Mouse (Mus musculus): Measurements from ENCODE around the gene Elf1. TPM values are rescaled to one million over a fixed set of nuclear protein-coding genes. Genes with fewer than 3 reads are reported as not detected.

Gene Elf1
- polyA plus RNA-seq, 1 experiment from 2014 or later: 2.5 TPM

GRCm38 (mm10) chr14:79564784-79565183 is 83.8 kb downstream of the Elf1 start:
- no peaks in the 10 kb centered on the region for H3K36me3 ChIP-seq (ENCODE audit: control insufficient read depth, insufficient read depth, low read length)
- no peak overlapping the region for H3K27ac ChIP-seq (ENCODE audit: low read depth, low read length)
- no peak overlapping the region for H3K4me3 ChIP-seq (ENCODE audit: low read depth, low read length)
- no peaks in the 10 kb centered on the region for H3K27me3 ChIP-seq (ENCODE audit: control insufficient read depth, insufficient read depth, low read length)
- H3K9ac ChIP-seq (replicated peaks; ENCODE audit: low read depth, low read length): no peak overlapping the region
- H3K4me1 ChIP-seq (ENCODE audit: control insufficient read depth, insufficient read depth, low read length): no peaks in the 10 kb centered on the region
- no peak for ATAC-seq (ENCODE audit: low read depth)
- H3K4me2 ChIP-seq (ENCODE audit: low read depth, low read length): no peak overlapping the region
- H3K9me3 ChIP-seq (ENCODE audit: control insufficient read depth, low read length): no peaks in the 10 kb centered on the region
- 69% methylated on average over 6 of the region's 6 CpGs for WGBS

- H3K36me3 ChIP-seq (ENCODE audit: control insufficient read depth, insufficient read depth, low read length): 0 out of 2 replicates have a peak, but pooled peaks cover 3% of the 10 kb centered on the region
- no peaks in the 10 kb centered on the region for H3K4me1 ChIP-seq (ENCODE audit: control insufficient read depth, insufficient read depth, low read length)
- ATAC-seq (ENCODE audit: low read depth): no peak
- no peak overlapping the region for H3K9ac ChIP-seq (replicated peaks; ENCODE audit: low read depth, low read length)
- H3K27me3 ChIP-seq (ENCODE audit: control insufficient read depth, insufficient read depth, low read length): no peaks in the 10 kb centered on the region
- H3K4me3 ChIP-seq (ENCODE audit: low read depth, low read length): no peak overlapping the region
- 94% methylated on average over 13 of the region's 13 CpGs for WGBS
- H3K9me3 ChIP-seq (ENCODE audit: control insufficient read depth, low read length): no peaks in the 10 kb centered on the region
- no peak overlapping the region for H3K27ac ChIP-seq (ENCODE audit: low read depth, low read length)
- H3K4me2 ChIP-seq (ENCODE audit: low read depth, low read length): no peak overlapping the region
Measured at GRCm38 (mm10) chr14:79573482-79574191, 92.6 kb downstream of the Elf1 start.

- H3K4me1 ChIP-seq (ENCODE audit: control insufficient read depth, insufficient read depth, low read length): no peaks in the 10 kb centered on the region
- H3K9me3 ChIP-seq (ENCODE audit: control insufficient read depth, low read length): no peaks in the 10 kb centered on the region
- no peak overlapping the region for H3K27ac ChIP-seq (ENCODE audit: low read depth, low read length)
- H3K4me2 ChIP-seq (ENCODE audit: low read depth, low read length): no peak overlapping the region
- WGBS: 92% methylated on average over 1 of the region's 1 CpGs
- 0 out of 2 replicates have a peak, but pooled peaks cover 3% of the 10 kb centered on the region for H3K36me3 ChIP-seq (ENCODE audit: control insufficient read depth, insufficient read depth, low read length)
- no peak overlapping the region for H3K4me3 ChIP-seq (ENCODE audit: low read depth, low read length)
- H3K27me3 ChIP-seq (ENCODE audit: control insufficient read depth, insufficient read depth, low read length): no peaks in the 10 kb centered on the region
- no peak overlapping the region for H3K9ac ChIP-seq (replicated peaks; ENCODE audit: low read depth, low read length)
- ATAC-seq (ENCODE audit: low read depth): no peak
Measured at GRCm38 (mm10) chr14:79574361-79574760, 93.4 kb downstream of the Elf1 start.

- Histone ChIP-seq H3K4me2 (ENCODE audit: low read depth, low read length) (no peak overlapping the region), H3K4me1 (ENCODE audit: control insufficient read depth, insufficient read depth, low read length) (peaks cover 11% of the 10 kb centered on the region), H3K27me3 (ENCODE audit: control insufficient read depth, insufficient read depth, low read length) (no peaks in the 10 kb centered on the region), H3K27ac (ENCODE audit: low read depth, low read length) (no peak overlapping the region), H3K9me3 (ENCODE audit: control insufficient read depth, low read length) (no peaks in the 10 kb centered on the region), H3K4me3 (ENCODE audit: low read depth, low read length) (no peak overlapping the region), H3K9ac (replicated peaks; ENCODE audit: low read depth, low read length) (no peak overlapping the region), H3K36me3 (ENCODE audit: control insufficient read depth, insufficient read depth, low read length) (no peaks in the 10 kb centered on the region)
- WGBS: 91% methylated on average over 5 of the region's 5 CpGs
- ATAC-seq (ENCODE audit: low read depth): no peak
Measured at GRCm38 (mm10) chr14:79583526-79584245, 102.7 kb downstream of the Elf1 start.

GRCm38 (mm10) chr14:79586499-79587138 is 105.6 kb downstream of the Elf1 start:
- 37% methylated on average over 16 of the region's 16 CpGs for WGBS
- ATAC-seq (ENCODE audit: low read depth): no peak
- no peaks in the 10 kb centered on the region for H3K9me3 ChIP-seq (ENCODE audit: control insufficient read depth, low read length)

GRCm38 (mm10) chr14:79587139-79587851 is 106.3 kb downstream of the Elf1 start, which contains the start of gene Sugt1:
TSS of gene Sugt1 (plus strand) at chr14:79587691.
- ATAC-seq (ENCODE audit: low read depth): peak; percentile 98
- under 1% methylated on average over 55 of the region's 60 CpGs for WGBS

More at GRCm38 (mm10) chr14:79586499-79587138, 105.6 kb downstream of the Elf1 start:
- Histone ChIP-seq H3K4me1 (ENCODE audit: control insufficient read depth, insufficient read depth, low read length) (peaks cover 14% of the 10 kb centered on the region), H3K27ac (ENCODE audit: low read depth, low read length) (peak overlapping the region; percentile 97), H3K4me3 (ENCODE audit: low read depth, low read length) (peak overlapping the region; percentile 51), H3K36me3 (ENCODE audit: control insufficient read depth, insufficient read depth, low read length) (no peaks in the 10 kb centered on the region), H3K9ac (replicated peaks; ENCODE audit: low read depth, low read length) (peak overlapping the region; percentile 53), H3K27me3 (ENCODE audit: control insufficient read depth, insufficient read depth, low read length) (no peaks in the 10 kb centered on the region), H3K4me2 (ENCODE audit: low read depth, low read length) (peak overlapping the region; percentile 69)

GRCm38 (mm10) chr14:79587852-79588229 is 106.8 kb downstream of the Elf1 start:
- peak; percentile 44 for ATAC-seq (ENCODE audit: low read depth)
- peak overlapping the region; percentile 51 for H3K4me3 ChIP-seq (ENCODE audit: low read depth, low read length)
- H3K27ac ChIP-seq (ENCODE audit: low read depth, low read length): peak overlapping the region; percentile 97
- no peaks in the 10 kb centered on the region for H3K27me3 ChIP-seq (ENCODE audit: control insufficient read depth, insufficient read depth, low read length)
- no peaks in the 10 kb centered on the region for H3K36me3 ChIP-seq (ENCODE audit: control insufficient read depth, insufficient read depth, low read length)
- H3K9ac ChIP-seq (replicated peaks; ENCODE audit: low read depth, low read length): peak overlapping the region; percentile 53
- H3K9me3 ChIP-seq (ENCODE audit: control insufficient read depth, low read length): no peaks in the 10 kb centered on the region
- peak overlapping the region; percentile 86 for H3K4me2 ChIP-seq (ENCODE audit: low read depth, low read length)
- peaks cover 14% of the 10 kb centered on the region for H3K4me1 ChIP-seq (ENCODE audit: control insufficient read depth, insufficient read depth, low read length)
- WGBS: 0% methylated on average over 9 of the region's 9 CpGs

More at GRCm38 (mm10) chr14:79587139-79587851, 106.3 kb downstream of the Elf1 start, which contains the start of gene Sugt1:
- H3K27me3 ChIP-seq (ENCODE audit: control insufficient read depth, insufficient read depth, low read length): no peaks in the 10 kb centered on the region
- H3K36me3 ChIP-seq (ENCODE audit: control insufficient read depth, insufficient read depth, low read length): no peaks in the 10 kb centered on the region
- H3K4me3 ChIP-seq (ENCODE audit: low read depth, low read length): peak within 1 kb of the TSS; percentile 51
- peak within 1 kb of the TSS; percentile 53 for H3K9ac ChIP-seq (replicated peaks; ENCODE audit: low read depth, low read length)
- peak within 1 kb of the TSS; percentile 97 for H3K27ac ChIP-seq (ENCODE audit: low read depth, low read length)
- H3K9me3 ChIP-seq (ENCODE audit: control insufficient read depth, low read length): no peaks in the 10 kb centered on the region
- H3K4me2 ChIP-seq (ENCODE audit: low read depth, low read length): peak within 1 kb of the TSS; percentile 86
- H3K4me1 ChIP-seq (ENCODE audit: control insufficient read depth, insufficient read depth, low read length): peaks cover 14% of the 10 kb centered on the region

- no peaks in the 10 kb centered on the region for H3K36me3 ChIP-seq (ENCODE audit: control insufficient read depth, insufficient read depth, low read length)
- H3K9me3 ChIP-seq (ENCODE audit: control insufficient read depth, low read length): no peaks in the 10 kb centered on the region
- H3K4me1 ChIP-seq (ENCODE audit: control insufficient read depth, insufficient read depth, low read length): peaks cover 14% of the 10 kb centered on the region
- H3K4me2 ChIP-seq (ENCODE audit: low read depth, low read length): peak overlapping the region; percentile 86
- no peak for ATAC-seq (ENCODE audit: low read depth)
- peak overlapping the region; percentile 51 for H3K4me3 ChIP-seq (ENCODE audit: low read depth, low read length)
- peak overlapping the region; percentile 53; the same call in 1 of the 2 replicates for H3K9ac ChIP-seq (replicated peaks; ENCODE audit: low read depth, low read length)
- H3K27me3 ChIP-seq (ENCODE audit: control insufficient read depth, insufficient read depth, low read length): no peaks in the 10 kb centered on the region
- no peak overlapping the region for H3K27ac ChIP-seq (ENCODE audit: low read depth, low read length)
- WGBS: 89% methylated on average over 9 of the region's 9 CpGs
Measured at GRCm38 (mm10) chr14:79588534-79588951, 107.5 kb downstream of the Elf1 start.
